In the genomic region with DNA sequence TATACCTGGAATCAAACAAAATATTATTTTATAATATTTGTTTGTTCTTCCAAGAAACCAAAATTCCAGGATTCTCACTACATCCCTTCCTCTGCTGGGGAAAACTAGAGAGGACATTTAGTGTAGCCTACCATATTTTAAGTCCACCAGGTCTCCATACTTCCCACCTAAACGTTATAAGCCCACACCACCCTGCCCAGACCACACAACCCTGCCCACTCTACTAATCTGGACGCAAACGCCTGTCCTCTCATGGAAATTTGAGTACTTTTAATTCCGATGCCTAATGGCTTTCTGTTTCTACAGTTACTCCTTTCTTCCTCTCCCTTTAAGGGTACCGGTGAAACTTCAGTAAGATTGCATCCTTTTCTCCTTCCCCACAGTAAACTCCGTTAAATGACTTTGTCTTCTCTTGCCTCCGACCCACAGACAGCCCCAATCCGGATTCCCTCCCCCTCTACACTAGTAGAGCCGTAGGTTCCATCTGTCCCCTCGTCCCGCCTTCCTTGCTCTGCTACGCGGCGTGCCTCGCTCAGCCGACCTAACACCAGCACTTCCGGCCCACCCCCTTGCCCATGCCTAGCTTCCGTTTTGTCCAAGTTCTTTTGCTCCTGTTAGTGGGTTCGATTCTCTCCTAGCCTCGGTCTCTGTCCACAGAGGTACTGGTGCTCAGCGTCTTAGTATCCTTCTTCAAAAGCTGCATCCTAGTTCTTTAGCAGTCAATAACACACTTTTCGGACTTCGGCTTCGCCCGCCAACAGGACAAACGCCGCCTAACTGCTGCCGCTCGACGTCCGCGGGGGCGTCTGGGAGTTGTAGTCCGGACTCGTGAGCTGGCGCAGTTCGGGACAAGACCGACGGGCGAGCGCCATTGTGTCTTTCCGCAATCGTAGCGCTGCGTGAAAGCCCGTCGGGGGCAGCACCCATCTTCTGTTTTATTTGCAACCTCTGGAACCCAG, we compare ENCODE assay signal across 8 mouse cellular contexts. TPM values are rescaled to one million over a fixed set of nuclear protein-coding genes. Genes with fewer than 3 reads are reported as not detected.
DNase-seq lines count a peak whose midpoint lies in the region; ATAC-seq and TF ChIP-seq lines count a peak whose summit lies in the region.

A gene (plus strand): TSS at position 600 of the 959 bp plus-strand sequence.

- WGBS in heart, embryonic 12.5 days, result 2% methylated on average over 47 of the region's 47 CpGs
- 2% methylated on average over 47 of the region's 47 CpGs for WGBS in kidney, postnatal 0 days
- 3% methylated on average over 47 of the region's 47 CpGs for WGBS in liver, embryonic 11.5 days
- 2% methylated on average over 47 of the region's 47 CpGs for WGBS in stomach, embryonic 14.5 days

- peak; percentile 94 for DNase-seq in CD4-positive helper T cell, adult 2 months (ENCODE audit: low read depth, low spot score)
- peak; percentile 74 for DNase-seq in brain, embryonic 18.5 days (ENCODE audit: low read depth, low spot score)
- DNase-seq in kidney, postnatal 0 days (ENCODE audit: low spot score), result peak; percentile 97
- DNase-seq in liver, embryonic 11.5 days (ENCODE audit: low spot score), result peak; percentile 91
- peak; percentile 94 for DNase-seq in naive thymus-derived CD4-positive, alpha-beta T cell, adult 2 months (ENCODE audit: low read depth)

- H3K9me3 ChIP-seq in heart, embryonic 12.5 days (replicated peaks), result peaks cover 21% of the 10 kb centered on the region
- H3K9me3 ChIP-seq in kidney, postnatal 0 days (replicated peaks; ENCODE audit: low read length), result peaks cover 8% of the 10 kb centered on the region
- peaks cover 12% of the 10 kb centered on the region for H3K9me3 ChIP-seq in liver, embryonic 11.5 days (ENCODE audit: control insufficient read depth, low read length)
- H3K9me3 ChIP-seq in stomach, embryonic 14.5 days (ENCODE audit: control insufficient read depth, low read depth, low read length), result peaks cover 31% of the 10 kb centered on the region; the same call in 1 of the 2 replicates

- peak; percentile 15; the same call in 1 of the 2 replicates for TF ChIP-seq CTCF in kidney, postnatal 0 days (IDR thresholded peaks at IDR 0.05; ENCODE audit: low read depth)

- peak; percentile 98 for ATAC-seq in erythroid progenitor cell, adult 5-6 weeks (replicated peaks; ENCODE audit: low FRiP score, poor library complexity, severe bottlenecking)
- peak; percentile 97 for ATAC-seq in heart, embryonic 12.5 days (ENCODE audit: insufficient number of reproducible peaks, low FRiP score)
- peak; percentile 95 for ATAC-seq in kidney, postnatal 0 days (replicated peaks; ENCODE audit: low FRiP score, low read depth)
- ATAC-seq in liver, embryonic 11.5 days (replicated peaks; ENCODE audit: low FRiP score), result peak; percentile 98
- peak; percentile 97 for ATAC-seq in stomach, embryonic 14.5 days (ENCODE audit: insufficient number of reproducible peaks, insufficient read depth, low FRiP score, low read depth)

- H3K4me2 ChIP-seq in heart, embryonic 12.5 days, result peak within 1 kb of the TSS; percentile 65
- H3K4me2 ChIP-seq in kidney, postnatal 0 days (ENCODE audit: low read length), result peak within 1 kb of the TSS; percentile 53
- peak within 1 kb of the TSS; percentile 79 for H3K4me2 ChIP-seq in liver, embryonic 11.5 days
- H3K4me2 ChIP-seq in stomach, embryonic 14.5 days (replicated peaks; ENCODE audit: low read depth, low read length), result peak within 1 kb of the TSS; percentile 62

- peak within 1 kb of the TSS; percentile 73 for H3K9ac ChIP-seq in heart, embryonic 12.5 days
- peak within 1 kb of the TSS; percentile 75 for H3K9ac ChIP-seq in kidney, postnatal 0 days (ENCODE audit: low read depth, low read length)
- peak within 1 kb of the TSS; percentile 73 for H3K9ac ChIP-seq in liver, embryonic 11.5 days (ENCODE audit: low read depth, low read length)
- H3K9ac ChIP-seq in stomach, embryonic 14.5 days (replicated peaks; ENCODE audit: low read depth, low read length), result peak within 1 kb of the TSS; percentile 60

- peak within 1 kb of the TSS; percentile 68 for H3K4me3 ChIP-seq in heart, embryonic 12.5 days
- H3K4me3 ChIP-seq in kidney, postnatal 0 days (replicated peaks; ENCODE audit: low read depth, low read length), result peak within 1 kb of the TSS; percentile 57
- peak within 1 kb of the TSS; percentile 76 for H3K4me3 ChIP-seq in liver, embryonic 11.5 days (ENCODE audit: low read depth, low read length)
- H3K4me3 ChIP-seq in stomach, embryonic 14.5 days (ENCODE audit: low read depth, low read length), result peak within 1 kb of the TSS; percentile 63

- H3K36me3 ChIP-seq in heart, embryonic 12.5 days, result peaks cover 33% of the 10 kb centered on the region
- H3K36me3 ChIP-seq in kidney, postnatal 0 days (ENCODE audit: insufficient read depth, low read length), result peaks cover 26% of the 10 kb centered on the region
- peaks cover 31% of the 10 kb centered on the region for H3K36me3 ChIP-seq in liver, embryonic 11.5 days (ENCODE audit: control insufficient read depth, insufficient read depth, low read length)
- peaks cover 29% of the 10 kb centered on the region for H3K36me3 ChIP-seq in stomach, embryonic 14.5 days (ENCODE audit: control insufficient read depth, insufficient read depth, low read length)

- H3K4me1 ChIP-seq in heart, embryonic 12.5 days (replicated peaks), result no peaks in the 10 kb centered on the region
- no peaks in the 10 kb centered on the region for H3K4me1 ChIP-seq in kidney, postnatal 0 days (replicated peaks; ENCODE audit: insufficient read depth, low read length)
- no peaks in the 10 kb centered on the region for H3K4me1 ChIP-seq in liver, embryonic 11.5 days (replicated peaks; ENCODE audit: control insufficient read depth, insufficient read depth, low read length)
- H3K4me1 ChIP-seq in stomach, embryonic 14.5 days (ENCODE audit: control insufficient read depth, insufficient read depth, low read length), result no peaks in the 10 kb centered on the region

- peak within 1 kb of the TSS; percentile 64 for H3K27ac ChIP-seq in heart, embryonic 12.5 days (ENCODE audit: poor library complexity, severe bottlenecking)
- H3K27ac ChIP-seq in kidney, postnatal 0 days, result peak within 1 kb of the TSS; percentile 67
- peak within 1 kb of the TSS; percentile 25 for H3K27ac ChIP-seq in liver, embryonic 11.5 days (ENCODE audit: low read depth, low read length)
- peak within 1 kb of the TSS; percentile 4; the same call in 1 of the 2 replicates for H3K27ac ChIP-seq in stomach, embryonic 14.5 days (ENCODE audit: low read length)

- no peaks in the 10 kb centered on the region for H3K27me3 ChIP-seq in heart, embryonic 12.5 days (replicated peaks)
- H3K27me3 ChIP-seq in kidney, postnatal 0 days (ENCODE audit: insufficient read depth, low read length), result no peaks in the 10 kb centered on the region
- no peaks in the 10 kb centered on the region for H3K27me3 ChIP-seq in liver, embryonic 11.5 days (replicated peaks; ENCODE audit: control insufficient read depth, insufficient read depth, low read length)
- no peaks in the 10 kb centered on the region for H3K27me3 ChIP-seq in stomach, embryonic 14.5 days (ENCODE audit: control insufficient read depth, insufficient read depth, low read length)

RNA-seq across cellular contexts. Expression of the gene that starts here (rescaled TPM):
- total RNA-seq in erythroid progenitor cell, adult 5-6 weeks (2015; ENCODE audit: low replicate concordance), result 14.3 and 14.4 TPM in 2 replicates
- 16.6 and 20.9 TPM in 2 replicates for total RNA-seq in erythroid progenitor cell, adult 5-6 weeks (2017; ENCODE audit: low replicate concordance)
- polyA plus RNA-seq in heart, embryonic 12.5 days (2016; fragmentation: Nextera tagmentation; extraction: Ambion mirVana), result 22.9 and 23.1 TPM in 2 replicates
- 20.7 and 22.2 TPM in 2 replicates for polyA plus RNA-seq in kidney, postnatal 0 days (2015; fragmentation: Nextera tagmentation; extraction: Ambion mirVana)
- polyA plus RNA-seq in liver, embryonic 11.5 days (2014; fragmentation: Nextera tagmentation; extraction: Ambion mirVana), result 27.5 and 27.9 TPM in 2 replicates
- polyA plus RNA-seq in stomach, embryonic 14.5 days (2014; fragmentation: Nextera tagmentation; extraction: Ambion mirVana), result 29.9 and 35.7 TPM in 2 replicates

Comparison
In these comparisons a context has a peak if more than half of its experiments do, and no peak if none do; other contexts are left out.
1. Peak in every context shown above with its lines: DNase-seq, ATAC-seq, H3K4me3 ChIP-seq and H3K27ac ChIP-seq.
2. H3K27ac ChIP-seq: peak in every context shown above with its lines; median percentile 67 in kidney, postnatal 0 days; 64 in heart, embryonic 12.5 days; 25 in liver, embryonic 11.5 days; 4 in stomach, embryonic 14.5 days.